Mouse (Mus musculus): ENCODE results near the gene Gm10715. TPM values are rescaled to one million over a fixed set of nuclear protein-coding genes. Genes with fewer than 3 reads are reported as not detected.

Gene Gm10715
- polyA plus RNA-seq, 1 experiment from 2014 or later, result not detected

Small RNA genes lying within 50 kb of the gene (microRNA-seq; reads per million reads assigned to microRNA genes)
- not detected for gene Mir101c (ENCODE audit: borderline number of aligned reads)

Other genes with a start within 250 kb of the Gm10715 start
- gene Gm10722, start 36.0 kb upstream of the Gm10715 start, polyA plus RNA-seq (2014; fragmentation: Nextera tagmentation; extraction: Ambion mirVana), result not detected in 2 replicates
- not detected in 2 replicates for gene Gm11168, start 33.5 kb upstream of the Gm10715 start, polyA plus RNA-seq (2014; fragmentation: Nextera tagmentation; extraction: Ambion mirVana)
- gene Gm10721, start 23.7 kb upstream of the Gm10715 start, polyA plus RNA-seq (2014; fragmentation: Nextera tagmentation; extraction: Ambion mirVana), result not detected in 2 replicates
- gene Gm10720, start 21.2 kb upstream of the Gm10715 start, polyA plus RNA-seq (2014; fragmentation: Nextera tagmentation; extraction: Ambion mirVana), result not detected in 2 replicates
- not detected in 2 replicates for gene Gm10719, start 19.5 kb upstream of the Gm10715 start, polyA plus RNA-seq (2014; fragmentation: Nextera tagmentation; extraction: Ambion mirVana)
- gene Gm10718, start 13.3 kb upstream of the Gm10715 start, polyA plus RNA-seq (2014; fragmentation: Nextera tagmentation; extraction: Ambion mirVana), result 0.38 TPM in 1 of 2 replicates, not detected in the other
- gene Gm10717, start 11.5 kb upstream of the Gm10715 start, polyA plus RNA-seq (2014; fragmentation: Nextera tagmentation; extraction: Ambion mirVana), result 0.29 TPM in 1 of 2 replicates, not detected in the other
- not detected in 2 replicates for gene Gm17535, start 2.3 kb upstream of the Gm10715 start, polyA plus RNA-seq (2014; fragmentation: Nextera tagmentation; extraction: Ambion mirVana)

Data from lung, embryonic 14.5 days (tissue).